Mouse (Mus musculus): ENCODE data around the gene Evpl.

Evpl gene

GRCm38 (mm10) chr11:116213877-116214510, 23.9 kb downstream of the Evpl start:
- DNase-seq (ENCODE audit: low read depth, low spot score) = no peak

GRCm38 (mm10) chr11:116212847-116213246, 25.0 kb downstream of the Evpl start:
- DNase-seq (ENCODE audit: low read depth, low spot score) = no peak

DNA sequence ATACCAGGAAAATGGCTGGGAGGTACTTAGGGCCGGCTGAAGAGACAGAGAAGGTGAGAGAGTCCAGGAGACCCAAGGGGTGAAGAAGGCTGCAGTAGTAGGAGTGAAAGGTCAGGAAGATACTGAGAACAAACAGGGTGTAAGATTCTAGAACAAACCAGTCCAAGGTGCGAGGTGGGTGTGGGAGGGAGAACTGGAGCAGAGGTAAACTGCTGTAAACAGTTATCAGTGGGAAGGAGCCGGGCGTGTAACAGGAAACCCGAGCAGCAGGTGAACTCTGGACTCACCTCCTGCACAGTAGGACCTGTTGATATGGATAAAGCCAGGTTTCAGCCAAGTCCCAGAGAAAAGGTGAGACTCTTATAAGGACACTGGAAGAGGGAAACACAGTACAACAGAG, 27.2 kb downstream of the Evpl start:
- DNase-seq (ENCODE audit: low read depth, low spot score) = no peak

DNA sequence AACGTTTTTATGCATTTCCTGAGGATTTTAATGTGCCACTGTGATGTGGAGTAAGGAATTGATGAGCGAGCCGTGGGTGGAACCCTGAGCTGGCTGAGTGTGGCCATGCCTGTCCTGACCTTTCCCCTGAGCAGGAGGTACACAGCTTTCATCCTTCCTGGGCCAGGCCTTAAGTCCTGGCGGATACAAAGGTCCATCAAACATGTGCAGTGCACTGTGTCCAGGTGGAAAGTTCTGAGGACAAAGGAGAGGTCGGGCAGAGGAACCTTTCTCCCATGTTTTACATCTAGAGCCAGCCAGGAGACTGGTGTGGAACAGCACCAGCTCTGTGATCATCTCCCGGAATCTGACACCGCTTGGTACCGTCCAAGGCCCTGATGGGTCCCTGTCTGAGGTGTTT, 28.6 kb downstream of the Evpl start:
- no peak for DNase-seq (ENCODE audit: low read depth, low spot score)

GRCm38 (mm10) chr11:116208660-116209059, 29.2 kb downstream of the Evpl start:
- DNase-seq (ENCODE audit: low read depth, low spot score) = no peak

DNA sequence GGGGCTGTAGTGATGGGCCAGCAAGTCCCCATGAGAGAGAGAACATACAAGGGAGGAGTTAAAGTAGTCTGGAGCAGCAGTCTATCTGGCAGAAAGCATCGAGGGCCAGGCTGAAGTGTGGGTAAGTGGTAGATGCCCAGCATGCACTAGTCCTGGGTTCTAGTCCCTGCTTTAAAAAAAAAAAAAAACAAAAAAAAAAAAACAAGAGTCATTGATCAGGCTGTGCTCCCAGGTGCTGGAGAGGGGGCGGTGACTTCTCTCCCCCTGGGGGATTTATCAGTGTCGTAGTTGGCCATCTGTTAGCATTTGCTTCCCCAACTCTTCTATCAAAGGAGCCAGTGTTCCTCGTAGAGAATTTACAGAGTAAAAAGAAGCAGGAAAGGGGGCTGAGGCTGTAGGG, 31.2 kb downstream of the Evpl start:
- DNase-seq (ENCODE audit: low read depth, low spot score) = no peak

GRCm38 (mm10) chr11:116203150-116203549, 34.7 kb downstream of the Evpl start:
- DNase-seq (ENCODE audit: low read depth, low spot score) = no peak

DNA sequence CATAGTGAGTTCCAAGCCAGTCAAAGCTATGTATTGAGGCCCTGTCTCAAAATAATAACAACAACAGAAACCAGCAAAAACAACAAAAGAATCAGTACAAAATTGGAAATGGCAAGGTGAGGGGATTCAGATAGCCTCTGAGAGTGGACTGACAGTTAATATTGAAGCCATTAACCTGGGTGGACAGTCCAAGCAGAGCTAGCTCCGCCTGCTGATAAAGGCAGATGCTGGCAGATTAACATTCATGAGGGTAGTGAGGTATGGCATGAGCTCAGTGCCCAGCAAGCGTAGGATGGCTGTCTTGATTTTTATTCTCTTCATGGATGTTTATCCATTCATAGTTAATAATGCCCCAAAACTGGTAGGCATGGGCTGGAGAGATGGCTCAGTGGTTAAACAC, 36.7 kb downstream of the Evpl start:
- no peak for DNase-seq (ENCODE audit: low read depth, low spot score)

DNA sequence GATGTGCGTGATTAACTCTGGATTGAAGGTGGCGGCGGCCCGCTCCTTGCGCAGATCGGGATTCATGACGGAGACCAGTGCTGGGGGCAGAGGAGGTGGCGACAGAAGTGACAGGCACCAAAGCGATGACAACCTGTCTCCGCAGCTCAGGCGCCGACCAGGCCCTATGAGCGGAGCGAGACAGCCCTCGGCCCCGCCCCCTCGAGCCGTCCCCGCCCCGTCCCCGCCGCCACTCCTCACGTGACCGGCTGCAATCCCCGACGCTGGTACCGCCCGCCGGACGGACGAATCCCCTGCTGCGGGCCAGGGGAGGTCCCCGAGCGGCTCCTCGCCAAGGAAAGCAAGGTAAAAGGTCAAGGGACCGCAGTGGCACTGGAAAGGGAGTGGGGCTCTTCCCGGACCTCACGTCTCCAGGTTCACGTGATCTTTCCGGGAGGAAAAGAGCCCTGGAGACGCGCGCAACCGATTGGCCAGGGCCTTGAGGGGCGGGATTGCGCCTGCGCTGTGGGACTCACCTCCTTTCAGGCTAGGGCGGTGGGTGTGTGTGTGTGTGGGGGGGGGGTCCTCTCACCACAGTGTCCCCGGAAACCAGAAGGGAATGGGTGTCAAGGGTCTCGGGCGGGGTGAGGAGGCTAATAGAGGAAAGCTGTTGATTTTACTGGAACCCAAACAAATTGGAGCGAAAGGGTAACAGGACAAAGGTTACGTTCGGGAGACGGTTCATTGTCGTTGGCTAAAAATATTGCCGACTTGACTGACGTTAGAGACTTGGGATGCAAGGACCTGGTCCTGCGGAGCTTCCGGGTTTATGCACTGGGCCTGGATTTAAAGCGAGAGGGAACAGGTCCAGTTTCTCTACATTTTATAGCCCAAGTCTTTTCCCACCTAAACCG, 39.0 kb downstream of the Evpl start, which contains the start of the genes Ten1 and Acox1:
TSS of gene Ten1 (plus strand) at position 217 of the 893 bp plus-strand sequence.
TSS of gene Acox1 (minus strand) at position 407 of the 893 bp plus-strand sequence.
- DNase-seq (ENCODE audit: low read depth, low spot score) = peak; percentile 89

- no peak for DNase-seq (ENCODE audit: low read depth, low spot score)
Observed at GRCm38 (mm10) chr11:116198132-116198531, 39.7 kb downstream of the Evpl start.

- no peak for DNase-seq (ENCODE audit: low read depth, low spot score)
Observed at GRCm38 (mm10) chr11:116197584-116197906, 40.3 kb downstream of the Evpl start.

DNA sequence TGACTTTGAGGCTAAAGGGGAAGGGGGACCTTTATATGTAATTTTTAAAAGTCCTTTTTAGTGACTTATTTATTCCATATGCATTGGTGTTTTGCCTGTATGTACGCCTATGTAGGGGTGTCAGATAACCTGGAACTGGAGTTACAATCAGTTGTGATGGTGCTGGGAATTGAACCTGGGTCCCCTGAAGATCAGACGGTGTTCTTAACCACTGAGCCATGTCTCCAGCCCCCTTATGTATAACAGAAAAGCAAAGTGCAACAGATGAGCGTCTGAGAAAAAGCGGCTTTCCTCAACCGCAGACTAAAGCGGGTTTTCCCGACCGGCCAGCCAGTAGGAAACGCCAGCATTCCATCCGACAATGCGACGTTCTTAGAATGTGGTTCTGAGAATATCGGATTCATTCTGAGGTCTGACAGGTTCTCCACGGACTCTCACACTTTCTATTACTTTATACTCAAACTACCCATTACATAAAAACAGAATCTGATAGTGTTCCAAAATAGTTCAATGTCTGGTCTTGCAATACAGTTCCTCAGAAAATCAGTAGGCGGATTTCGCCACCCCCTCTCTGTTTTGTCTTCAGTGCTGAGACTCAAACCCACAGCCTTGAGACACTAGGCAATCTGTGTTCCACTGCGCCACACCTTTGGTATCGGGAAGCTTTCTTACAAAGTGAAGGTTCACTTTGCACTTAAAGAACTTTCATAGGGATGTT, 40.9 kb downstream of the Evpl start:
- no peak for DNase-seq (ENCODE audit: low read depth, low spot score)

DNA sequence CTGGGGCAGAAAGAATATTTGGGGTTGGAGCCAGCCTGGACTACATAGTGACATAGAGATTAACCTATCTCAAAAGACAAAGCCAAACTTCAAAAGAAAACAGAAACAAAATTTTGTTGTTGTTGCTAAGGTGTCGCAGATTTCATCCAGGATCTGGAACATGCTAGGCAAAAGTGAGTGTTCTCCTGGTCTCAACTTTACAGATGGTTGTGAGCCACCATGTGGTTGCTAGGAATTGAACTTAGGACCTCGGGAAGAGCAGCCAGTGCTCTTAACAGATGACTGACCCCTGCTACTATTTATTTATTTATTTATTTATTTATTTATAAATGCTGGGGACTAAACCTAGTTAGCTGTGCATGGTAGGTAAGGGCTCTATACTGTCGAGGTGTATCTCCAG, 41.5 kb downstream of the Evpl start:
- no peak for DNase-seq (ENCODE audit: low read depth, low spot score)

- no peak for DNase-seq (ENCODE audit: low read depth, low spot score)
Observed at GRCm38 (mm10) chr11:116195252-116195651, 42.6 kb downstream of the Evpl start.

DNA sequence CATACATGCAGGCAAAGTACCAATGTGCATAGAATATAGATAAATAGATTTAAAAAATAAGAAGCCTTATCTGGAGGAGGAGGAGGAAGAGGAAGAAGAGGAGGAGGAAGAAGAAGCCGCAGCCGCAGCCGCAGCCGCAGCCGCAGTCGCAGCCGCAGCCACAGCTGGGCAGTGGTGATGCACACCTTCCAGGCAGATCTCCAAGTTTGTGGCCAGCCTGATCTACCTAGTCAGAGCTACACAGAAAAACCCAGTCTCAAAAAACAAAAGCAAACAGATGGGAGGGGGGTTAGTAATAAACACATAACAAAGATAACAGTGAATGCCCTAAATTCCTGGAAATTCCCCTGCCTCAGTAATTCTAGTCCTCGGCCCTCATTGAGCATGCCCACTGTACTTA, 43.3 kb downstream of the Evpl start:
- DNase-seq (ENCODE audit: low read depth, low spot score) = no peak

- no peak for DNase-seq (ENCODE audit: low read depth, low spot score)
Observed at GRCm38 (mm10) chr11:116187226-116187930, 50.5 kb downstream of the Evpl start.

- no peak for DNase-seq (ENCODE audit: low read depth, low spot score)
Observed at GRCm38 (mm10) chr11:116186360-116186759, 51.5 kb downstream of the Evpl start.

- DNase-seq (ENCODE audit: low read depth, low spot score) = no peak
Observed at GRCm38 (mm10) chr11:116185836-116186235, 52.0 kb downstream of the Evpl start.

DNA sequence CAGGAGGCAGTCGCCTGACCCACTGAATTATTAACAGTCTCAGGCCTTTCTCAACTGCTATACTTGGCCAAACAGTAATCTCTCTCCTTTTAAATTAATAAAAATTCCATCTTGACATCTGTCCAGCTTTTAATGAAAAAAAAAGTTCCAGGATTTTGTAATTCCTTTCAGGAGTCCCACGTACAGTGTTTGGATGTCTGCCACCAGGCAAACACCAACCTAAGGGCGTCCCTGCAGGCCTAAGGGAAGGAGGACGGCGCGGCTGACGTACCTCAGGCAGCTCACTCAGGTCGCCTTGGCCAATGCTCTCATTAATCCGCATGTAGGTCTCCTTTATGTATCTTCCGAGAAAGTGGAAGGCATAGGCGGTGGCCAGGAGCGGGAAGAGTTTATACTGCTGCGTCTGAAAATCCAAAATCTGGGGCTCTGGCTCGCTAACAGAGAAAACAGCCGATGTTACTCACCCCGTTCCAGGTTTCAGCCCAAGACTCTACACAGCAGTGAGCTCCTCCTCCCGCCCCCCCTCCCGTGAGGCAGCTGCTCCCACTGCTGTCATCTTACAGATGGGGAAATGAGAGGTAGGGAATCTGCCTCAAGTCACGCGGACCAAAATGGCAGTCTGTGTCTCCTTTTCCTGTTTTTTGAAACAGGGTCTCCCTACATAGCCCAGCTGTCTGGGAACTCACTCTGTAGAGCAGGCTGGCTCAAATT, 59.3 kb downstream of the Evpl start:
- no peak for DNase-seq (ENCODE audit: low read depth, low spot score)

- DNase-seq (ENCODE audit: low read depth, low spot score) = no peak
Observed at GRCm38 (mm10) chr11:116176010-116176409, 61.9 kb downstream of the Evpl start.

GRCm38 (mm10) chr11:116174775-116175448, 63.0 kb downstream of the Evpl start:
- DNase-seq (ENCODE audit: low read depth, low spot score) = no peak
